Mouse (Mus musculus) MN1 (cell line): ENCODE measurements around the gene Gab2.
"Not testable (repeated sequence)": the region's sequence is repeated elsewhere in the genome, so short reads cannot be mapped to it uniquely, and the experiment has no call there.

Experiments used
- DNase-seq: peaks from one replicate; pipeline ENCODE4 v3.0.0-alpha.2; 2016; ENCODE audit warnings: low spot score

Gene Gab2

DNA sequence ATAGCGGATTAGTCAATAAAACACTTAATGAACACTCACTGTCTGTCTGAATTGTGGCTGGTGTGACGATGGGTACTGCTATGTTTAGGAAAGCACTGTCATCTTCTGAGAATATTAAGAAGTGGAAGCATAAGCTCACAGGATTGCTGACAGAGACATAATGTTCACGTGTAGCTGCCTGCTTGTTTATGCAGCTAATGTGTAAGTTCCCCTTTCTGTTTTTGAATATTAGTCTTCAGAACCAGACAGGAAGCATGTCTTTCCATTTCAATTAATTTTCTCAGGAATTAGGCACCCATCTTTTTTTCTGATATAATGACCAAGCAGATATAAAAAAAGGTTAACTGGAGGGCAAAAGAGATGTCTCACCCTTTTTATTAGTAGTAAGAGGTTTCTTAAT, 55.1 kb downstream of the Gab2 start:
- no peak for DNase-seq

DNA sequence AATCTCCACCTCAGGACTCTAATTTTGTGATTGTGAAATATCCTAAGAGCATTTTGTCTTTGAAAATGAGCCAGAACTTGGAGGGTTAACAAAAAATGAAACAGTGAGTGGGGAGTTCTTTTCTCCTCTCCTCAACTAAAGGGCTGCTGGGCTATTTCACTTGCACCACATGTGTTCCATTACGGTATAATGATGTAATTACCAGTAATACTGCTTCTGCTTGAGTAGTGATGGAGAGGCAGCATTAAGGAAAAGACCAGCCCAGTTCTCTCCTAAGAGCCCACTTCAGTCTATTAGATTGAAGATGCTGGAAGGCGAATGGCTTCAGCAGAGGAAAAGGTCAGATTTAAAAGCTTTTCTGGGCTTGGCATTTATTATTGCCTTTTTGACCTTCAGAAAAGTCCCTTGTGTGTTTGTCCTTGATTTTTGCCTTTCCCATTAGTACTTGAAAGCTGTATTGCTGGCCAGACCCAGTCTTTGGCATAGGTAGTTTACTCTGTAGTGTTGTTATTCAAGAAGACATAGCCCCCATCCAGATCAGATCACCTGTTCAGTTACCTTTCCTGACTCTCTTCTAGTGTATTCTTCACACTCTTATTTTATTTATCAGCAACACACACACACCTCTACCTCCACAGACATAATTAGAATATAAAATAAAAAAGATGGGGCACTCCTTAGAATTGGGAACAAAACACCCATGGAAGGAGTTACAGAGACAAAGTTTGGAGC, 69.9 kb downstream of the Gab2 start:
- DNase-seq, result peak; percentile 79

DNA sequence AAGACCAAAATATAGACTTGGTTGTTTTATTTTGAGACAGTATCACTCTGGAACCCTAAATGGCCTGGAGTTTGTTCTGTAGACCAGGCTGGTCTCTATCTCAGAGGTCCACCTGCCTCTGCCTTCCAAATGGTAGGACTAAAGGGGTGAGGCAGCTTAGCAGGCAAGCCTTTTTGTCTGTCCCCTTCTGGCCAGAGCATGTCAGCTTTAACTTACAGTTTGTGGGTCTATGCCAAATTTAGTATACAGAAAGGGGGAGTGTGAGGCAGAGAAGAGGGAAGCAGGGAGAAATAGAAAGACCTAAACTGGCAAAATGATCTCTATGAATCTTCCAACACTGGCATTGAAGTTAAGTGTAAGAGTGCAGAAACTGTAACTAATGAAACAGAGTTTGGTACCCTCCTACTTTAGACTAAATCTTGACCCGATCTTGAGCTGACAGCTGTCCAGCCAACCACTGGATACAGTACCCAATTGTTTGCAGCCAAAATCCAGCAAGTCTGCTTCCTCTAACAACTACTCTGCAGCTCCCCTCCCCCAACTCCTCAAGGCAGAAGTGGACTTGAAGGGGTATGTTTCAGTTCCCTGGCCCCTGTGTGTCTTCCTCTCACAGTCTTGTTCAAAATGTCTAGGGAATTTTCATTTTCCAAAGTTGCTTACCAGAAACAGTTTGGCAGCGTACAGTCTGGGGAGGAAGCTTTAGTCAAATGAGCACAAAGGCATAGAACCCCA, 73.5 kb downstream of the Gab2 start:
- DNase-seq, result no peak

DNA sequence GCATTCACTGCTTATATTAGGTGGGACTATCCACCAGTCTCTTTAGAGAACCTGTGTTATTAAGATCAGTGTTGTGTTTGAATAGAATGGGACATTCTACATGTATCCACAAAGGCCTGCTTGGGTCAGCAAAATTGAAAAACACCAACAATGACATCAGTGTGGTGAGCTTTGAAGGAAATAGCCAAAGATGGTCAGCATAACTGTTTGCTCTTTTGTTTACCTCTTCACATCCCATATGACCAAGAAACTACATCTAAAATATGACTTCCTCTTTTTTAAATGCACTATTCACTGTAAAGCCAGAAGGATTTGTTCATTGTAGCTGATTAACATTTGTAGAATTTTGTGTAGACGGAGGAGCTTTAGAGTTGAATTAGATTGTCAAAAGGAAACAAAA, 82.9 kb downstream of the Gab2 start:
- DNase-seq, result no peak

DNA sequence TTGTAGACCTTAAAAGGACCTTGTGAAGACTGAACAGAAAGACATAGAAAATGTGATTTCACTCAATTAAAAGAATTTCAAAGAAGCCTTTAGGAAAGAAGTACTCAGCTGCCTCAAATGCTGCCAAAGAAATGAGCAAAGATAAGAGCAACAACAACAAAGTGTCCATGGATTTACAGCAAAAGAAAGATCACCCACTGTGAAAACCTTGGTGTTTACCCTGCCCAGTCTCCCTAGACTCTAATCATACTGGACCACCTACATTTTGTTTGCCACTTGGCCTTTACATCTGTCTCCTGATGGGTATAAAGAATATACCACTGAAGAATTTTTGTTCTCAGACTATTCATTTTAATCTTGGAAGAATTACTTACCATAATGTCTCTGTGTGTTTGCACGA, 89.7 kb downstream of the Gab2 start:
- no peak for DNase-seq

DNA sequence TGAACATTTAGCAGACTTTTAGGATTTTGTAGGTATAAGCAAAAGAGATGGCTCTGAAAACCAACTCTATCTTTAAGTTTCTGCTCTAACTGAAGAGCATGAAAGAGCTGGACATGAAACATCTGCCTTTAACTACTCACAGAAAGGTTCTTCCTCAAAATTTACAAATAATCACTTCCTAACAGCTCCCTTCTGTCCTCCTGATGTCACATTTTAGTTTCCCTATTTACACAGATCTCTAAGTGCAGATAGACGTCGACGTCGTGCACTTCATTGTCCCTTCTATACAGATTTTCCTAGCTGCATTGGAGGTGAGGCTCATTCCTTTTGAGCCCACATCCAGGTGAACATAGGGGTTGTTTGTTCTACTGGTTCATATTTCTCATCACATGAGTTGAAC, 90.3 kb downstream of the Gab2 start:
- no peak for DNase-seq

DNA sequence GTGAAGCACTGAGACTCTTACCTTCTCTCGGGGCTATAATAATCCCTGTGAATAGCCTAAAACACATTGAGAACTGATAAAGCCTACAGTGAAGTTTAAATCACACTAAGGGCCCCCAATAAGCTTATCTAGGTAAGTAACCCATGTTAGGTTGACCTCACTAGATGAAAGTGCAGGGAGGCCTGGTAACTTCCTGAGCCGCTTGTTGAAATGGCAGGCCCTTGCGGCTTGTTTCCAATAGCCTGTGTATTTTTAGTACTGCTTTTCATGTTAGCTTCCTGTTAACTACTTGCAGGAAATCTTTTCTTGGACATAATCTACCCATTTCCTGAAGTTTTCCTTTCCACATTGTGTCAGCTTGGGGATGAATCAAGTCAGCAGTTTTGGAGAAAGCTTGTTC, 90.7 kb downstream of the Gab2 start:
- DNase-seq, result no peak

DNA sequence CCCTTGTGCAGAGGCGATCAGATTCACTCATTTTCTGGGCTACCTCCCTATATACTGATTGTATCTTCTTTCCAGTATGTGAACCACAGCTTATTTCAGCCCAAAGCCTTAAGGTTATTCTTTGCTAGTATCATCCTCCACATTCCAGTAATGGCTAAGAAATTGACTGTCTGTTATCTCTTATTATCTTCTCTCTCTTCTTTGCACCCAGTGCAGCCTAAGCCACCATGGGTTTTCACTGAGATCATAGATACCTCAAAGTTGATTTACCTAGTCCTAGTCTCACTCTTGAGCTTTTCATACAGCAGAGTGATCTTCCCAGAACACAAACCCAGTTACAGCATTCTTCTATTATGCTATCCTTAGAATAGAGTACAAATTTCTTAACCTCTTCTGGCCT, 100.5 kb downstream of the Gab2 start:
- no peak for DNase-seq

DNA sequence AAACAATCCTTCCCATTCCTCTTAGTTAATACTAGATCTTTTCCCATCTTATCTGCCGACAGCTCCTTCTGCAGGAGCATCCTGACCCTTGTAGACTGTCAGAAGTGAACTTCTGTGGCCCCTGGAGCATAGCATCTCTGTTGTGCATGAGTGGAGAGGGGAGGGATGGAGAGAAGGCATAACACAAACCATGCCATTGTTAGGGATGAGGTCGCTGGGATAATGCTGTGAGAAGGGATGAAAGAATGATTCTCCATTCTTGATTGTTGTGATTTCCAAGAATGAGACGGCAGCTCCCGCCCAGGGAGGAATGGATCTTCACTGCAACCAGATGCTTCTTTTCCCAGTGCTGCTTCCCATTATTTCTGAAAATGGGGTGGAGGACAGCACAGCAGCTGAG, 102.0 kb downstream of the Gab2 start:
- DNase-seq, result no peak

DNA sequence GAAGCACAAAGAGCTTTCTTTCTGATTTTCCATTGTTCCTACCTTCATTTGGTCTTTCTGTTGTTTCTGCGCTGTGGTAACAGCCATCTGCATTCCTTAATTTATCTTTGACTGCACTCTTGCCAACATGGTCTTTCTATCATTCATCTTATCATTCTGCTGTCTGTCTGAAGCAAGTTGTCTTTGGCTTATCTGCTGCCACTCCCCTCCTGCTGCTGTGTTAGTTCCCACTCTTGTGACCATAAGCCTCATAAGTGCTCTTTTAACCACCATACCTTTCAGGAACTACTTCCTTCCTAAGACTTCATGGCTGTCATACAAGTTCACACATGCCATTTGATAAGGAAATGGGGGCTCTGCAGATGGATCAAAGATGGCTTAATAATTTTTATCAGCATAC, 102.6 kb downstream of the Gab2 start:
- no peak for DNase-seq

DNA sequence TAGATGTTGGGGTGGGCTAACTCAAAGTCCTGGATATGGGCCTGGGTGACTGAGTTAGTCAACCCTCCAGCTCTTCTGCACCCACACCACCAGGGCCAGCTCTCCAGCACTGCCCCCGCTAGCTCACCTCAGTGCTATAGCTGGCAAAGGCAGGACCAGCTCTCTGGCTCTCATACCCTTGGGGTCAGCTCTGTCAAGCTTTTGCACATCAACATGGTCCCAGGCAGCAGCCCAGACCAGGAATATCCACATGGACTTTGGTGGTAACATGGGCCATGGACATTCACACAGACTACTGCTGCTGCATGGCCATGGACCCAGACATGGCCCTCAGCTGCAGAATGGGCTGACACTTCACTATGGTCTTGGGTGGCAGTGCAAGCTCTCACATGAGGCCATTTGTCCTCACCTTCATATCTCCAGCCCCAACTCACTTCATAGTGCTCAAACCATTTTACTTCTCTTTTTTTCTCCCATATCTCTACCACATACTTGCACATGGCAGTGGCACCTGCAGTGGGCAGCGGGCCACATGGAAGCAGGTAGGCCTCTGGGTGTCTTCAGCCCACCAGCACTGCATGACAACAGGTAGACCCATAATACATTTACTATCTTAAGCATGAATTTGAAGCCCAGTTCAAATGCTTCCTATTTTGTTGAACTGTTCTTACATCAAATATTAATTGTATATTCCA, 106.1 kb downstream of the Gab2 start:
- no peak for DNase-seq

DNA sequence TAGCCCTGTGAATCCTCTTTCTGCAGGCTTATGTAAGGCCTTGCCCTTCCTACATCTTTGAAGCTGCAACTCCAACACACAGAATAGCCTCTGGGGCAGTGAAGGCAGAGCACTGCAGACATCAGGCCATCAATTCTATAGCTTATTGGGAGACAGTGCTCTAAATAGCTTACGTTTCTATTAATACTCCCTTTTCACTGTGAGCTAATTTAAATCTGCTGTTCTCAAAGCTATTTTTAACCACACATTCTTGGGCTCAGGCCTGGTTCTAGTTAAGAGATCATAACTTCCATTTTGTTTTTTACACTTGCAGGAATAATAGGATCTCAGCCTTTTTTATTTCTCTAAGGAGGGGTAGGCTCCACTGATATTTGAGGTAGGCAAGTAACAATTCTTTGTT, 107.7 kb downstream of the Gab2 start:
- DNase-seq, result no peak

DNA sequence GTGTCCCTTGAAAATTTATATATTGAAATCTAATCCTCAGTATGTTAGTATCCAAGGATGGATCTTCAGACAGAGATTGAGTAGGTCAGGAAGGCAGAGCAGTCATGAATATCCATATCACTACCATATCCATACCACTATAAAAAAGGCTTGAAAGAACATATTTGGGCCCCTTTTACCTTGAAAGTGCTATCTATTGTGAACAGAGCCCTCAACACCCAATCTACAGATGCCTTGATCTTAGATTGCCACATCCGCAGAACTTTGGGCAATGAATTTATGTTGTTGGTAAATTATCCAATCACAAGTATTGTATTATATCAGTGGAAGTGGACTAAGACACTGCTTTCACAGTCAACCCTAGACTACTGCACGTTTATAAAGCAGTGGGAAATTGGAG, 122.5 kb downstream of the Gab2 start:
- no peak for DNase-seq

DNA sequence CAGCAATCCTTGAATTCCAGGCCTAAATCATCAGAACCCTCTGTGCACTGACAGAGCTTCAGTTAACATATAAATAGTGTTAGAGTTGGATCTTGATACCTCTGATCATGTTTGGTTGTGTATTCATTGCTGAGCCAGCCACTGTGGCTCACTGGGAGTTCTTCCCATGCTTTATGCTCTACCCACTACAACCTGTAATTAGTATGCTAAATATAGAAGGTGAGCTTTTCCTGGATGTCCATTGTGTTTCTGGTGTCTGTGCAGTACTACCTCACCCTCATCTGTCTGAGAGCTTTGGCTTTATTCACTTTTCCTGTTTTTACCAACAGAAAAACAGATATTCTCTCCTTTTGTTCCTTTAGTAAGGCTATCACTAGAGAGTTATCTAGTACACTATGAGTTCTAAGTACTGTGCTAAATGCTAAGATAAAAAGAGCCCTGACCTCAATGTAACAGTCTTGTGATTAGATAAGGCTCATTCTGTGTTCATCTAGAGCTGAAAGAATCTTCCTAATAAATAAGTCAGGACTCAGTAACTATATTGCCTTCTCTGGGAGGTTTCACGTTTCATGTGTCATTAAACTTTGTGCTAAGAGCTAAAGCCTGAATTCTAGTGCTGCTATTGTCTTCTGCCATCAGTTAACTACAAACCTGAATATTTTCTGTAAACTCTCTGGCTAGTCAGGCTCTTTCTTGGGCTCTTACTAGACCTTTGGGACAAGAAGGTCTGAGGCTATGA, 127.6 kb downstream of the Gab2 start:
- DNase-seq, result no peak

DNA sequence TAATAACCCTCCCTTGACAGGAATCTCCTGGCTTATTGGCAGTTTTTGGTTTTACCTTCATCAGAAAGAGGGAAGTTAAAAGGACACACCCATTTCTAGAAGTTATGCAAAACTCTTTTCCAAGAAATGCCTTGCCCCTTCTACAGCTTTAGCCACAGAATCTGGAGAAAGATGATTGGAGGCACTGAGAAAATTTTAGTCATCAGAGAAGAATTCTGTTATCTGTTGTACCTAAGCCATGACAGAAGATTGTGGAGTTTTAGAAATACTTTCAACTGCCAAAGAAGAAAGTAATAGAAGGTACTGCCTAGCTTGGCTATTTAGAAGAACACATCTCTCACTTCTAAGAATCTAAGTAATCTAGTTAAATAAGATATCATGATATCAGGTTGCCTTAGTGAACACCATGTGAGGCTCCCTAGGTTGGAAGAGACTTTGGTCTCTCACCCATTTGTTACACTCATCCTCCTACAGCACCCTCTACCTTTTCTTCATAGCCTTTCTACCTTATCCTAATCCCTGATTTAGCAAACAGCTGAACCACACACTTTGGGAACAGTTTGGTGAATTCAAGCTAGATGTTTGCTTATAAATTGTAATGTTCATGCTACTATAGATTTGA, 128.8 kb downstream of the Gab2 start:
- no peak for DNase-seq

DNA sequence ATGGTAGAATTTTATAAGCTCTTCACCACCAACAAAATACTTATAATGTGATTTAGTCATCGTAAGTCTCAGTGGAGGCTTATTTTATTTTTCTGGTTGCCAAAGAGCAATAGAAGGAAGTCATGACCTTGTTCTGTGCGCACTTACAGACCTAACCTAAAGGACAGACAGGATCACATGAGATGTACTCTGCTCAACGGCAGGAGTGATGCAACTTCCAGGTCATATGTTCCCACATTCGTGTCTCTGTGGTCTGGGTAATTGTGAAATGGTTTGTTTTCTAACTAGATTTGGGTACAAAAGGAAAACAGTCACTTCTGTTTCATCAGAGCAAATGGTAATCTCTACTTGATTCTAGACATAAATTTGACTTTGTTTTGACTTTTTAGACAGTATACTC, 129.7 kb downstream of the Gab2 start:
- DNase-seq, result peak; percentile 52

DNA sequence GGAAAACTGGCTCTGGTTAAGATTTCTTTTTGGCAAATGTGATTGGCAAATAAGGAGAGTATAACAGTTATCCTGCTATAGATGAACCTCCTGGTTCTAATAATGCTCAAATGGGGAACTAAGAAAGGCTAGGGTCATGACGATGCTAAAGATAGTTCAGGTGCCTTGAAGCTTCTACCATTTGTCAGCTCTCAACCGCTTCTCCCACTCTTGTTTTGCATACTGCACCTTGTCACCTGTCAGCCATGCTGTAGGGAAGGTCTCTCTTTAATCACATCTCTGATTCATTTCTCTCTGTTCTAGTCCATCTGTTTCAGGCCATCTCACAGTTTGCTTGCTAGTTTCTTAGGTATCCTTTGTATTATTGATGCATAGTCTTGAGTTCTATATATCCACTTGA, 142.4 kb downstream of the Gab2 start:
- DNase-seq, result no peak

DNA sequence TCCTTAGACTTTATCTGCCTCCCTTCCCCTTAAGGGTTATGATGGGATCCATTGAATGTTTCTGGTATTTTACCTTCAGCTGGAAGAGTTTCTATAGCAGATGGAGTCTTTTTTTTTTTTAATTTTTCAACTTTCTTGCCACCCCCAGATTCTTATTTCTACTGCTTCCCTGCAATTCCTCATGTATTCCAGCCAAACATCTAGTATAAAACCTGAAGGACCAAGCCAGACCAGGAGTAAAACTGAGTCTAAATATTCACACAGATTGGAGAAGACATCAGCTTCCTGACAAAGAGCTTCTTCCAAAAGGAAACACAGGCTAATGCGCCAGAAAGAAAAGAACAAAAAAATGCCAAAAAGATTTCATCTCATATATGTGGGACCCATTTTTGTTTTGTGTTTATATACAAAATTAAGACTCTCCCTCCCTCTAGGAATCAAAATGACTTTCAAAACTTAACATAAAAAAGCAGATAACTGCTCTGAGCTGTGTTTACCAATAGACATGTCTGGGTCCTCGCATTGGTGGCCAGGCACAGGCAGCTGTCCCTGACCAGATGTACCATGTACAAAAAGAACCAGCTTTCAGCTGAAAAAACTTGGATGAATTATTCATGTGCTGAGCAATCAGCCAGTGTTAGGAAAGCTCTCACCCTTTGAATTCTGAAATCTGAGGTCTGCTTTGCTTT, 164.0 kb downstream of the Gab2 start:
- no peak for DNase-seq

DNA sequence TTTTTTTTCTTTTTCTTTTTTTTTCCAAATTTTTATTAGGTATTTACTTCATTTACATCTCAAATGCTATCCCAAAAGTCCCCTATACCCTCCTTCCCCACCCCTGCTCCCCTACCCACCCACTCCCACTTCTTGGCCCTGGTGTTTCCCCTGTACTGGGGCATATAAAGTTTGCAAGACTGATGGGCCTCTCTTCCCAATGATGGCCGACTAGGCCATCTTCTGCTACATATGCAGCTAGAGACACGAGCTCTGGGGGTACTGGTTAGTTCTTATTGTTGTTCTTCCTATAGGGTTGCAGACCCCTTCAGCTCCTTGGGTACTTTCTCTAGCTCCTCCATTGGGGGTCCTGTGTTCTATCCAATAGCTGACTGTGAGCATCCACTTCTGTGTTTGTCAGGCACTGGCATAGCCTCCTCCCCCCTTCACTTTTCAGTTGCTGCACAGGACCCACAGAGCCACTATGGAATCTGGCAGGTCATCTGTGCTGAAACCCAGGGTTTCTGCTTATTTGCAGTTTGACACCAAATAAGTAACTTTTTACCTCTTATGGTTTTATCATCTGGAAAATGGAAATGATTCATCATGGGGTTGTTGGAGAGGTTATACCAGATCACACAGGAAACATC, 164.7 kb downstream of the Gab2 start:
- not testable (repeated sequence) for DNase-seq

DNA sequence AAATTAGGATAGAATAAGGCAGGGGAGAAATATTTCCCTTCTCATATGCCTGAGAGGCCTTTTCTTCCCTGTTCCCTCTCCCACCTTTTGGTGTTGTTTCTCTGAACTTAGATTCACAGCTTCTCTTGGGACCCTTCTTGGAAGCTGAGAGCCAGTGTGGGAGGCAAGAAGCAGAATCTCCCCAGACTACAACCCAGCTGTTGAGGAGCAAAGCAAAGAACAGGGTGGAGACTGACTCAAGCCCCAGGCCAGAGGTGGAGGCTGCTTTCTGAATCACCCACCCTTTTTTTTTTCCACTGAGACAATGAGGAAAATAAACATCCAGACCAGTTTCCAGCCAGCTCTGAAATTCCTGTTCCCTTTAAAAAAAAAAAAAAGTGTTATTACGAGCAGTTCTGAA, 166.3 kb downstream of the Gab2 start:
- no peak for DNase-seq

DNA sequence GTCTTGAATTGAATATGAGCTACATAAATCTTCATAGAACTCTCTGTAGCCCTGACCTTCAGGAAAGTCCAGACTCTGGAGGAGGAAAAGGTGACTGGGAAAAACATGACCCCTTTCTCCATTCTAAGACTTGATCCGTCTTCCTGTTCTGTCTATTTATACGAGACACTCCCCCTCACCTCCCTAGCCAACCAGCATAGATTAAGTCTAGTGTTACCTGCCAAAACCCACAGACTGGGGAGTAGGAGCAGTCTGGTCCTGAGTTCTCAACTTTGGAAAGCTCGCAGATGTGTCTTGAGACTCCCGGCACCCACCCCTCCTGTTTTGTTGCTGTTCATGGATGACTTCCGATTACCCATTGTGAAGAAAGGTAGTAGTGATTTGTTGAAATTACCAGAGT, 166.8 kb downstream of the Gab2 start:
- DNase-seq, result no peak
